In the genomic region with DNA sequence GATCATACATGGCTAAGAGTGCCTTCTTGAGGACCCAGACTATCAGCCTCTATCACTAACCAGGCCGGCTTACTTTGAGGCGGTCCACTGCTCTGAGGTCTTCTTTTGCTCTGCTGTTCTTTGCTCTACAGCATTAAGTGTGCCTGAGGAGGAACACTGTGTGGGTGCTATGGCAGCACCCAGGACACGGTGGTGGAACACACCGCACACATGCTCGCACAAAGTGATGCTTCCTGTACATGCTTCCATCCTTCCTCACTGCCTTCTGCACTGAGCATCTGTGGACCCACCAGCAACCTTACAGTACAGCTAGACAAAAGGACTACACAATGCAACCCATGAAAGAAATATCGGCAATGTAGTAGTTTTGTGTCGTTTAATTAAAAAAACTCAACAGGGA, we compare ENCODE assay signal across 20 mouse cellular contexts. TPM values are rescaled to one million over a fixed set of nuclear protein-coding genes. Genes with fewer than 3 reads are reported as not detected.
DNase-seq lines count a peak whose midpoint lies in the region; ATAC-seq and TF ChIP-seq lines count a peak whose summit lies in the region.
"Had no signal": no experiment of that assay in that cellular context is flagged by ENCODE, and none has a peak within 500 bp of the region (broad histone marks: within the 10 kb centered on the region; RNA-seq: fewer than 3 reads in every experiment).

No protein-coding gene starts in this region.

- peak in 1 of 2 experiments; percentile 14 for DNase-seq in heart, adult 2 months
- no peak for DNase-seq in heart, adult 8-10 months (ENCODE audit: low spot score)
- DNase-seq in kidney, postnatal 14 days = no peak
- DNase-seq in testis, postnatal 10 days (ENCODE audit: low spot score) = peak; percentile 31
- DNase-seq in testis, postnatal 14 days (ENCODE audit: low spot score) = no peak
- no peak for DNase-seq in ovary, postnatal 10 days (ENCODE audit: low spot score)
- DNase-seq in layer of hippocampus, postnatal 36 days = no peak
- DNase-seq: B cell, adult 2 months; cerebellum, postnatal 14 days; kidney, adult 18-20 months; liver, embryonic 13.5 days; right cerebral cortex, adult 18-20 months; thymus, postnatal 36 days had no signal

- TF ChIP-seq EP300 in heart, adult 2 months (IDR thresholded peaks at IDR 0.05; ENCODE audit: insufficient read depth, low read depth, low read length) = no peak

- no peak overlapping the region for H3K9ac ChIP-seq in heart, adult 2 months (ENCODE audit: low read depth, low read length)
- H3K9ac ChIP-seq in kidney, embryonic 14.5 days (ENCODE audit: low read depth, low read length) = no peak overlapping the region
- H3K9ac ChIP-seq: hindbrain, embryonic 14.5 days; liver, embryonic 13.5 days; midbrain, embryonic 12.5 days had no signal

- WGBS in heart, adult 2 months = 94% methylated on average over 7 of the region's 7 CpGs
- WGBS in kidney, embryonic 14.5 days = 92% methylated on average over 7 of the region's 7 CpGs

- intact Hi-C loops in heart, adult 2 months (cut with DNase I) = no loop called here

- H3K4me2 ChIP-seq in kidney, embryonic 14.5 days (replicated peaks; ENCODE audit: low read depth, low read length) = no peak overlapping the region
- H3K4me2 ChIP-seq: hindbrain, embryonic 14.5 days; liver, embryonic 13.5 days; midbrain, embryonic 12.5 days had no signal

- H3K9me3 ChIP-seq in kidney, embryonic 14.5 days (ENCODE audit: control insufficient read depth, low read length) = peaks cover 6% of the 10 kb centered on the region; the same call in 1 of the 2 replicates
- H3K9me3 ChIP-seq: liver, embryonic 13.5 days; midbrain, embryonic 12.5 days had no signal

- no peaks in the 10 kb centered on the region for H3K27me3 ChIP-seq in heart, adult 2 months (ENCODE audit: control insufficient read depth, insufficient read depth, low read length)
- H3K27me3 ChIP-seq in kidney, embryonic 14.5 days (ENCODE audit: control insufficient read depth, insufficient read depth, low read length) = no peaks in the 10 kb centered on the region
- H3K27me3 ChIP-seq: liver, embryonic 13.5 days; midbrain, embryonic 12.5 days; Patski had no signal

- no peak for TF ChIP-seq CTCF in heart, adult 2 months (IDR thresholded peaks at IDR 0.05)

- TF ChIP-seq POLR2A in heart, adult 2 months (IDR thresholded peaks at IDR 0.05; ENCODE audit: insufficient read depth, low read depth, low read length) = no peak

- H3K27ac ChIP-seq in heart, adult 2 months = peak overlapping the region; percentile 72
- H3K27ac ChIP-seq in kidney, embryonic 14.5 days (ENCODE audit: low read depth, low read length) = peak overlapping the region; percentile 5; the same call in 1 of the 2 replicates
- H3K27ac ChIP-seq: liver, embryonic 13.5 days; macrophage; midbrain, embryonic 12.5 days had no signal

- no peak overlapping the region for H3K4me3 ChIP-seq in heart, adult 2 months
- H3K4me3 ChIP-seq in kidney, embryonic 14.5 days (ENCODE audit: low read length) = no peak overlapping the region
- H3K4me3 ChIP-seq: liver, embryonic 13.5 days; midbrain, embryonic 12.5 days had no signal

- no peaks in the 10 kb centered on the region for H3K79me2 ChIP-seq in heart, adult 2 months (replicated peaks; ENCODE audit: control insufficient read depth, insufficient read depth, low read length)

- peaks cover 9% of the 10 kb centered on the region for H3K36me3 ChIP-seq in heart, adult 2 months (ENCODE audit: control insufficient read depth, insufficient read depth, low read length)
- H3K36me3 ChIP-seq in kidney, embryonic 14.5 days (ENCODE audit: control insufficient read depth, insufficient read depth, low read length) = peaks cover 56% of the 10 kb centered on the region

- H3K4me1 ChIP-seq in heart, adult 2 months (ENCODE audit: control insufficient read depth, insufficient read depth, low read length) = peaks cover 4% of the 10 kb centered on the region
- H3K4me1 ChIP-seq in kidney, embryonic 14.5 days (ENCODE audit: control insufficient read depth, insufficient read depth, low read length) = no peaks in the 10 kb centered on the region
- H3K4me1 ChIP-seq: liver, embryonic 13.5 days; midbrain, embryonic 12.5 days had no signal

- no peak for ATAC-seq in kidney, embryonic 14.5 days (ENCODE audit: low FRiP score, low TSS enrichment)

RNA-seq across cellular contexts. Expression of a gene that starts 15.4 kb away (rescaled TPM):
- total RNA-seq in heart, adult 2 months (2021) = 10 to 100 TPM; 11.3 to 16.3 TPM
- polyA plus RNA-seq in heart, adult 2 months (2012; rRNA removed) = 19.0 and 36.4 TPM in 2 replicates
- total RNA-seq in heart, adult 8-10 months (2022) = 10 to 100 TPM in 3 of 4 experiments, 1 to 10 TPM in 1; 9.5 to 13.5 (median 12.3) TPM
- polyA plus RNA-seq in kidney, embryonic 14.5 days (2014; fragmentation: Nextera tagmentation; extraction: Ambion mirVana) = 241 and 403 TPM in 2 replicates
- total RNA-seq in layer of hippocampus, postnatal 36 days (2021) = 10 to 100 TPM; 77.1 to 81.3 TPM

RNA-seq across cellular contexts. Expression of a gene that starts 57.7 kb away (rescaled TPM):
- under 1 TPM in 1 of 2 experiments, not detected in 1; 0.43 TPM for total RNA-seq in heart, adult 2 months (2021)
- not detected in 2 replicates for polyA plus RNA-seq in heart, adult 2 months (2012; rRNA removed)
- total RNA-seq in heart, adult 8-10 months (2022) = not detected
- polyA plus RNA-seq in kidney, embryonic 14.5 days (2014; fragmentation: Nextera tagmentation; extraction: Ambion mirVana) = not detected in 2 replicates
- total RNA-seq in layer of hippocampus, postnatal 36 days (2021) = under 1 TPM in 1 of 2 experiments, not detected in 1; 0.50 TPM
- total RNA-seq: gastrocnemius, postnatal 4 days had no signal
- polyA plus RNA-seq: hindbrain, embryonic 14.5 days; liver, embryonic 13.5 days; macrophage; midbrain, embryonic 12.5 days; Patski; stomach, embryonic 16.5 days had no signal

Comparison
In these comparisons a context has a peak if more than half of its experiments do, and no peak if none do; other contexts are left out.
1. RNA of a gene that starts 15.4 kb away (total RNA-seq): 77.1 to 81.3 TPM in layer of hippocampus, postnatal 36 days; 11.3 to 16.3 TPM in heart, adult 2 months and 9.5 to 13.5 TPM in heart, adult 8-10 months; every median in the first group is over 4 times any median in the second.